Mouse (Mus musculus): Measurements from ENCODE around the gene Card11. TPM values are rescaled to one million over a fixed set of nuclear protein-coding genes. Genes with fewer than 3 reads are reported as not detected.

The Card11 gene
- polyA plus RNA-seq, 1 experiment from 2014 or later, result 0.14 TPM

GRCm38 (mm10) chr5:140830314-140831063 is 169.9 kb downstream of the Card11 start, which contains the start of gene Gna12:
Gna12 (minus strand) TSS chr5:140830431.
- H3K27ac ChIP-seq (ENCODE audit: low read depth, low read length), result peak within 1 kb of the TSS; percentile 68; the same call in 1 of the 2 replicates
- peak within 1 kb of the TSS; percentile 80 for H3K4me3 ChIP-seq (ENCODE audit: low read depth, low read length)
- H3K27me3 ChIP-seq (ENCODE audit: control insufficient read depth, insufficient read depth, low read length), result no peaks in the 10 kb centered on the region
- DNase-seq (ENCODE audit: low spot score), result peak; percentile 98
- H3K9me3 ChIP-seq (ENCODE audit: control insufficient read depth, low read length), result no peaks in the 10 kb centered on the region
- WGBS, result 2% methylated on average over 34 of the region's 49 CpGs
- peaks cover 5% of the 10 kb centered on the region; the same call in 1 of the 2 replicates for H3K4me1 ChIP-seq (replicated peaks; ENCODE audit: control insufficient read depth, insufficient read depth, low read length)
- ATAC-seq (ENCODE audit: low FRiP score), result peak; percentile 98
- H3K4me2 ChIP-seq (replicated peaks; ENCODE audit: low read depth, low read length), result peak within 1 kb of the TSS; percentile 80
- no peaks in the 10 kb centered on the region for H3K36me3 ChIP-seq (ENCODE audit: control insufficient read depth, insufficient read depth, low read length)
- H3K9ac ChIP-seq (ENCODE audit: low read depth, low read length), result peak within 1 kb of the TSS; percentile 83

GRCm38 (mm10) chr5:140829911-140830294 is 170.5 kb downstream of the Card11 start:
- no peaks in the 10 kb centered on the region for H3K9me3 ChIP-seq (ENCODE audit: control insufficient read depth, low read length)
- H3K4me2 ChIP-seq (replicated peaks; ENCODE audit: low read depth, low read length), result peak overlapping the region; percentile 80
- H3K9ac ChIP-seq (ENCODE audit: low read depth, low read length), result peak overlapping the region; percentile 83
- H3K4me3 ChIP-seq (ENCODE audit: low read depth, low read length), result peak overlapping the region; percentile 80
- no peak for ATAC-seq (ENCODE audit: low FRiP score)
- no peaks in the 10 kb centered on the region for H3K27me3 ChIP-seq (ENCODE audit: control insufficient read depth, insufficient read depth, low read length)
- no peak for DNase-seq (ENCODE audit: low spot score)
- H3K27ac ChIP-seq (ENCODE audit: low read depth, low read length), result peak overlapping the region; percentile 68; the same call in 1 of the 2 replicates
- 1% methylated on average over 38 of the region's 58 CpGs for WGBS
- H3K36me3 ChIP-seq (ENCODE audit: control insufficient read depth, insufficient read depth, low read length), result no peaks in the 10 kb centered on the region
- peaks cover 5% of the 10 kb centered on the region; the same call in 1 of the 2 replicates for H3K4me1 ChIP-seq (replicated peaks; ENCODE audit: control insufficient read depth, insufficient read depth, low read length)

GRCm38 (mm10) chr5:140829081-140829910 is 171.1 kb downstream of the Card11 start:
- Histone ChIP-seq H3K27ac (ENCODE audit: low read depth, low read length) (no peak overlapping the region), H3K4me3 (ENCODE audit: low read depth, low read length) (peak overlapping the region; percentile 80), H3K4me2 (replicated peaks; ENCODE audit: low read depth, low read length) (peak overlapping the region; percentile 80), H3K36me3 (ENCODE audit: control insufficient read depth, insufficient read depth, low read length) (no peaks in the 10 kb centered on the region), H3K9me3 (ENCODE audit: control insufficient read depth, low read length) (no peaks in the 10 kb centered on the region), H3K4me1 (replicated peaks; ENCODE audit: control insufficient read depth, insufficient read depth, low read length) (peaks cover 5% of the 10 kb centered on the region; the same call in 1 of the 2 replicates), H3K9ac (ENCODE audit: low read depth, low read length) (peak overlapping the region; percentile 83), H3K27me3 (ENCODE audit: control insufficient read depth, insufficient read depth, low read length) (no peaks in the 10 kb centered on the region)
- WGBS, result 39% methylated on average over 18 of the region's 18 CpGs
- ATAC-seq (ENCODE audit: low FRiP score) (peak; percentile 16; the same call in 1 of the 2 replicates), DNase-seq (ENCODE audit: low spot score) (no peak)

GRCm38 (mm10) chr5:140828363-140828762 is 172.0 kb downstream of the Card11 start:
- Histone ChIP-seq H3K9me3 (ENCODE audit: control insufficient read depth, low read length) (no peaks in the 10 kb centered on the region), H3K9ac (ENCODE audit: low read depth, low read length) (no peak overlapping the region), H3K27ac (ENCODE audit: low read depth, low read length) (no peak overlapping the region), H3K27me3 (ENCODE audit: control insufficient read depth, insufficient read depth, low read length) (no peaks in the 10 kb centered on the region), H3K36me3 (ENCODE audit: control insufficient read depth, insufficient read depth, low read length) (no peaks in the 10 kb centered on the region), H3K4me2 (replicated peaks; ENCODE audit: low read depth, low read length) (peak overlapping the region; percentile 14), H3K4me3 (ENCODE audit: low read depth, low read length) (no peak overlapping the region), H3K4me1 (replicated peaks; ENCODE audit: control insufficient read depth, insufficient read depth, low read length) (peaks cover 5% of the 10 kb centered on the region; the same call in 1 of the 2 replicates)
- DNase-seq (ENCODE audit: low spot score), result no peak
- 83% methylated on average over 2 of the region's 2 CpGs for WGBS
- no peak for ATAC-seq (ENCODE audit: low FRiP score)

GRCm38 (mm10) chr5:140827896-140828295 is 172.5 kb downstream of the Card11 start:
- Histone ChIP-seq H3K27me3 (ENCODE audit: control insufficient read depth, insufficient read depth, low read length) (no peaks in the 10 kb centered on the region), H3K4me3 (ENCODE audit: low read depth, low read length) (no peak overlapping the region), H3K9ac (ENCODE audit: low read depth, low read length) (no peak overlapping the region), H3K4me2 (replicated peaks; ENCODE audit: low read depth, low read length) (no peak overlapping the region), H3K36me3 (ENCODE audit: control insufficient read depth, insufficient read depth, low read length) (no peaks in the 10 kb centered on the region), H3K4me1 (replicated peaks; ENCODE audit: control insufficient read depth, insufficient read depth, low read length) (peaks cover 5% of the 10 kb centered on the region; the same call in 1 of the 2 replicates), H3K9me3 (ENCODE audit: control insufficient read depth, low read length) (no peaks in the 10 kb centered on the region), H3K27ac (ENCODE audit: low read depth, low read length) (no peak overlapping the region)
- DNase-seq (ENCODE audit: low spot score), result no peak
- ATAC-seq (ENCODE audit: low FRiP score), result no peak
- WGBS, result 77% methylated on average over 8 of the region's 8 CpGs

- H3K4me1 ChIP-seq (replicated peaks; ENCODE audit: control insufficient read depth, insufficient read depth, low read length), result peaks cover 5% of the 10 kb centered on the region; the same call in 1 of the 2 replicates
- H3K4me3 ChIP-seq (ENCODE audit: low read depth, low read length), result no peak overlapping the region
- no peak overlapping the region for H3K4me2 ChIP-seq (replicated peaks; ENCODE audit: low read depth, low read length)
- DNase-seq (ENCODE audit: low spot score) (no peak), ATAC-seq (ENCODE audit: low FRiP score) (no peak)
- no peak overlapping the region for H3K9ac ChIP-seq (ENCODE audit: low read depth, low read length)
- WGBS, result 73% methylated on average over 2 of the region's 2 CpGs
- H3K9me3 ChIP-seq (ENCODE audit: control insufficient read depth, low read length), result no peaks in the 10 kb centered on the region
- no peak overlapping the region for H3K27ac ChIP-seq (ENCODE audit: low read depth, low read length)
- no peaks in the 10 kb centered on the region for H3K27me3 ChIP-seq (ENCODE audit: control insufficient read depth, insufficient read depth, low read length)
- H3K36me3 ChIP-seq (ENCODE audit: control insufficient read depth, insufficient read depth, low read length), result no peaks in the 10 kb centered on the region
Measured at GRCm38 (mm10) chr5:140827413-140827812, 173.0 kb downstream of the Card11 start.

GRCm38 (mm10) chr5:140826796-140827195 is 173.6 kb downstream of the Card11 start:
- DNase-seq (ENCODE audit: low spot score) (no peak), ATAC-seq (ENCODE audit: low FRiP score) (no peak)
- H3K27me3 ChIP-seq (ENCODE audit: control insufficient read depth, insufficient read depth, low read length), result no peaks in the 10 kb centered on the region
- no peaks in the 10 kb centered on the region for H3K36me3 ChIP-seq (ENCODE audit: control insufficient read depth, insufficient read depth, low read length)
- H3K27ac ChIP-seq (ENCODE audit: low read depth, low read length), result no peak overlapping the region
- H3K4me1 ChIP-seq (replicated peaks; ENCODE audit: control insufficient read depth, insufficient read depth, low read length), result peaks cover 5% of the 10 kb centered on the region; the same call in 1 of the 2 replicates
- no peak overlapping the region for H3K9ac ChIP-seq (ENCODE audit: low read depth, low read length)
- no peak overlapping the region for H3K4me3 ChIP-seq (ENCODE audit: low read depth, low read length)
- no peaks in the 10 kb centered on the region for H3K9me3 ChIP-seq (ENCODE audit: control insufficient read depth, low read length)
- no peak overlapping the region for H3K4me2 ChIP-seq (replicated peaks; ENCODE audit: low read depth, low read length)
- 26% methylated on average over 1 of the region's 1 CpGs for WGBS

GRCm38 (mm10) chr5:140826118-140826517 is 174.3 kb downstream of the Card11 start:
- H3K4me1 ChIP-seq (replicated peaks; ENCODE audit: control insufficient read depth, insufficient read depth, low read length), result peaks cover 5% of the 10 kb centered on the region; the same call in 1 of the 2 replicates
- H3K27me3 ChIP-seq (ENCODE audit: control insufficient read depth, insufficient read depth, low read length), result no peaks in the 10 kb centered on the region
- no peak for DNase-seq (ENCODE audit: low spot score)
- no peaks in the 10 kb centered on the region for H3K9me3 ChIP-seq (ENCODE audit: control insufficient read depth, low read length)
- no peaks in the 10 kb centered on the region for H3K36me3 ChIP-seq (ENCODE audit: control insufficient read depth, insufficient read depth, low read length)
- H3K4me3 ChIP-seq (ENCODE audit: low read depth, low read length), result no peak overlapping the region
- no peak for ATAC-seq (ENCODE audit: low FRiP score)
- H3K4me2 ChIP-seq (replicated peaks; ENCODE audit: low read depth, low read length), result no peak overlapping the region
- no peak overlapping the region for H3K9ac ChIP-seq (ENCODE audit: low read depth, low read length)
- WGBS, result 100% methylated on average over 1 of the region's 1 CpGs
- no peak overlapping the region for H3K27ac ChIP-seq (ENCODE audit: low read depth, low read length)
